Mouse (Mus musculus) NIH3T3 (cell line): Measurements from ENCODE around the gene Klb.
A peak's percentile ranks its signal among the peaks of the same experiment; 100 is the strongest.

Experiments
- DNase-seq: peaks from one replicate; pipeline ENCODE4 v3.0.0-alpha.2; 2012; ENCODE audit warnings: low read depth

Gene Klb

DNA sequence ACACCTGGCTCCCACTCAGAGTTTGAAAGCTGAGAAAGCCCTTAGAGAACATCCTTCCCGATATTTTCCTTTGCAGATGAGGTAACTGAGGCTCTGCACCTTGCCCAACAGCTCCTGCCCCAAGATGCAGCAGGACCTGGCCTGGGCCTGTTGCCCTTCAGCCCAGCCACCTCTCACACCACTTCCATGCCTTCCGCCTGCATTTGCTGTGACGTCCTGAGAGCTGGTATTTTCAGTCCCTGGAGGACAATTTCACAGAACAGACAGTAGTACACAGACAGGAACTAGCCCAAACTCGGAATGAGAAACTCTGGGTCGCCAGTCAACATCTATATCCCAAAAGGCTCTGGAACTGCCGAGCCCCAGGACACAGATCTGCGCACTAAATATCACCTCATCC, 26.6 kb downstream of the Klb start:
- no peak for DNase-seq

DNA sequence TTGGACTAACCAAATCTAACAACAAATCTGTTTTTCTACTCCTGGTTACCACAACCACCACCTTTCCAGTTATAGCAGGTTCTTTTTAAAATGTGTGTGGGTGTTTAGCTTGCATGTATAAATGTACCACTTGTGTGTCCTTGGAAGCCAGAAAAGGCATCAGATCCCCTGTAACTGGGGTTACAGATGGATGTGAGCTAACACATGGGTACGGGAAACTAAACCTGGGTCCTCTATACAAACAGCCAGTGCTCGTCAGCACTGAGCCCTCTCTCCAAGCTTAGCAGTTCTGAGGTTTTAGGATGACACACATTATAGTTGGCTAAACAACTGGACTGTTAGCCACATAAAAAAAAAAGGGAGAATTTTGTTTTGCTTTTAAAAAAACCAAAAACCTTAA, 37.6 kb downstream of the Klb start:
- no peak for DNase-seq

DNA sequence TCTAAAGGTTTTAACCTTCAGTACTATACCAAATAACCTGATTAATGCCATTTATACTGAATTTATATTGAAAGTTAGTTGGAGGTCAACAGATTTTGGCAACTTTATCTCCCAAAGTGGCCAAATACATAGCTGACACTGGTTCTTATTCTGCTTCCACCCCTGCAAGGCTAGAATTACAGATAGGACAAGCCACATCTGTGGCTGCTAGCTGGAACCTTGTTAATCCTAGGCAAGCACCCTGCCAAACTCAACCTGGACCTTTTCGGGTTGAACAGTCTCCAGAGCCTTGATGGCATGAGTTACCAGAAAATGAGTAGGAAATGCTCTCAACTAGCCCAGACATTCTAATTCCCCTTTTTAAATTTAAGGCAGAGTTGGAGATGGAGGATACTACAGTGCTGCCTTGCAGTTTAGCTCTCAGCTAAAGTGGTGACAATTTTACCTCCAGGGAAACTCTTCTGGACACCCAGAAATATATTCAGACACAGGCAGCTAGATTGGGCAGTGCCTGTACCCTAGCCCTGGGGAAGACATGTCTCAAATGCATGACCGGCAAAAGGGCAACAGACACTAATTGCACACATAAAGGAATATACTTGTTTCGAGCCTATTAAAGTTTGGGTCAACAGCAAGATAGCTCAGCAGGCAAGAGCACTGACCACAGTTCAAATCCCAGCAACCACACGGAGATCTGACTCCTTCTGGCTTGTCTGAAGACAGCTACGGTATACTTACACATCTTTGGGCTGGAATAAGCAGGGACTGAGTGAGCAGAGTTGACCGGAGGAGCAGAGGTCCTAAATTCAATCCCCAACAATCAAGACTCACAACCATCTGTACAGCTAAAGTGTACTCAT, 39.1 kb downstream of the Klb start:
- peak; percentile 11 for DNase-seq

DNA sequence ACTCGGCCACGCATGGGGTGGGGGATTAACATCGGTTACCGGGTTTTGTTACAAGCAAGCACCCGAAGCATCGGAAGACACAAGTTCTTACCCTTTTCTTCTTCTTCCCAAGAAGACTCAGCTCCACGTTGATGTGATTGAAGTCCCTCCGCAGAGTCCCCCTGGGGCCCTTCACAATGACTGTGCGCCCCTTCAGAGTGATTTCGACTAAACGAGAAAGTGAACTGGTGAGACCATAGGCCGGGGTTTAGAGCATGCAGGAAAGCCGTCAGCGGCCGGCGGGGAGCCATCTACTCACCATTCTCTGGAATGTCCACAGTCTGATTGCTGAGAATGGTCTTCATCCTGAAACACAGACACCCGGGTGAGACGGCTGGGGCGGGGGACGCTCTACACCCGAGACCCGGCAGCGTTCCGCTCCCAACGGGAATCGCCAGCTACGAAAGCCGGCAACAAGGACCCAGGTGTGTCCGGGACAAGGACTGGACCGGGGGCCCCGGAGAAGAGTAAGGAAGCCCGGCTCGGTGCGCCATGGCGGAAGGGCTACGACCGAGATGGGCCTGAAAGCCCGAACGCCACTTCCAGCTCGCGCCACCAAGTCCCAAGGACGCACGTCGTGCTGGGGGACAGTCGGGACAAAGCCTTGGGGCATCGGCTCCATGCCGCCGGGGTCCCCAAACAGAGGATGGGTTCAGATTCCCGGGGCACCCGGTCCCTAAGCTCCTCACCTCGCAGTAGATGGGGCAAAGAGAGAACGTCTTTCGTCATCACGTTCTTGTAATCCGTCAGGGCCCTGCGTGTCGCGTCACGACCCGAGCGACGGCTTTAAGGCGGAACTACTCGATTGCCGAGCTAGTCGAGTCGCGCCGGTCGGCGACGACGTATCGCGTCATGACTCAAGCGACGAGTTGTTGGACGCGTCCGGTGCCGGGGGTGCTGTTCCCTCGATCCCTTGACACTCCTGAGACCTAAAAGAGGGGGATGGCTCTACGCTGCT, 42.8 kb downstream of the Klb start, which contains the start of the genes Rpl9 and Lias:
Gene Rpl9 (minus strand): TSS at position 797 of the 997 bp plus-strand sequence.
Gene Lias (plus strand): TSS at position 850 of the 997 bp plus-strand sequence.
- DNase-seq: peak; percentile 99

- peak; percentile 48 for DNase-seq
Observed at GRCm38 (mm10) chr5:65391753-65392152, 43.6 kb downstream of the Klb start.

DNA sequence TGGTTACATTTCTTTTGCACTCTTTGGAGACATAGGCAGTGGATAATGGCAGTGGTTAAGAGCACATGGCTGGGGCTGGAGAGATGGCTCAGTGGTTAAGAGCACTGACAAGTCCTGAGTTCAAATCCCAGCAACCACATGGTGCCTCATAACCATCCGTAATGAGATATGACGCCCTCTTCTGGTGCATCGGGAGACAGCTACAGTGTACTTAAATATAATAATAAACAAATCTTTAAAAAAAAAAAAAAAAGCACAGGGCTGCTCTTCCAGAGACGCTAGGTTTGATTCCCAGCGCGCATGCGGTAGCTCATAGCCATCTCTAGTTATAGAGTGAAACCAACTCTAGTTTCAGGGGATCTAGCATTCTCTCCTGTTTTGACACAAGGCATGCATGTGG, 46.3 kb downstream of the Klb start:
- no peak for DNase-seq

DNA sequence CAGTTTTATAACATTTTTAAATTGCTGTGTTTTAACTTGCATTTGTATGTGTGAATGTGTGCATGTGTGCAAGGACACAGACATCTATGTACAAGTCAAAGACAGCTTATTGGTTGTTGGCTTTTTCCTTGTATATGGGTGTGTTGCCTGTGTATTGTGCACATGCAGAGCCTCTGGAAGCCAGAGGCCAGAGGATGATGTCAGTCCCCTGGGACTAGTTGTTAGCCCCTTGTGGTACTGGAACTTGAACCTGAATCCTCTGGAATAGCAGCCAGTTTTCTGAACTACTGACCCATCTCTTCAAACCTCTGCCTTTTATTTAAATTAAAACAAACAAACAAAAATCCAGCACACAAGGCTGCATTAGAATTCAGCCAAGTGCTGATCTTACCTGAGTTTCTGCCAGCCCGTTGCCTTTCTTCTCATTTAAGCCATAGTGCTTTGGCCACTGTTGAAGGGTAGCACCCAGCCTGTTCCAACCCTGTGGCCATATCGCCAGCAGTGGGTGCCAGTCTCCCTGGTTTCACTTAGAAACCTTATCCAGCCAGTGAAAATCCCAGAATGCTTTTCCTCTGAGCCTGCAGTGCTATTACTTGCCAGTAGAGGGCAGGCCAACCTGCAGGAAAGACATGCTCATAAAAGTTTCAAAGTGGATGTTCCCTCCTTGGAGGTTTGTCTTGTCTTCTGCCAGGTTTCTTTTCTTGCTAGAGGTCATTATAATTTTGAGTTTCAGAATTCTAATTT, 53.3 kb downstream of the Klb start:
- DNase-seq: peak; percentile 94

DNA sequence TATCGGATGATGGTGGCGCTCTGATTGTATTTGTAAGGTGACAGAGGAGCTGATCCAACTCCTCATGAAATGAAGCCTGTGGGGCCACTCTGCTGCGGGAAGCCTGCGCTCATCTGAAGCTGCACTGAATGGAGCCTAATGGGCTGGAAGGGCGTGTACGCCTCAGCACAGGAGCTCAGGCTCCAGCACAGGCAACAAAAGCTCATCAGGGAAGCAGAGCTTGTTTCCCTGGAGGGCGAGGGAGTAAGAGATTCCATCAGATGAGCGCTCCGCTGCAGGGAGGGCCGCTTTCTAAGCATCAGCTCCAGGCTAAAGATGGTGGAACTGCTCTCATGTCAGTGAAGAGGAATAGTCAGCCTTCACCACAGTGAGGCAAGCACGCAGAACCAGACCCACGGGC, 59.9 kb downstream of the Klb start:
- DNase-seq: no peak

- DNase-seq: no peak
Observed at GRCm38 (mm10) chr5:65415653-65416458, 67.7 kb downstream of the Klb start.

DNA sequence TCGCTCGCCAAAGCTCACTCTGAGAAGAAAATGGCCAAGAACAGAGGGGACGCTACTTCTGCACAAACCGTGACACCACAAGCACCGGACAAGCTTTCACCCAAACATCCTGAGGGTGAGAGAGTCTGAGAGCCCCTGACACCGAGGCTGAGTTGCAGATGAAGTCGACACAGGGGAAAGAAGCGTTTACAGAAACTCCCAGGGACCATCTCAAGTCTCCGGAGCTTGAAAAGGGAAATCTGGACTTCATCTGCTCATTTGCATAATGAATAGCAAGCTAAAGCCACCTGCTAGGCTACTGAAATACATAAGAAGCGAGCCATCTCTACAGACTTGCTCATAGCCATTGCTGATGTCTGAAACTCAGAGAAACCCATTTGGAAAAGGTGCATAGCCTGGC, 71.0 kb downstream of the Klb start:
- no peak for DNase-seq

DNA sequence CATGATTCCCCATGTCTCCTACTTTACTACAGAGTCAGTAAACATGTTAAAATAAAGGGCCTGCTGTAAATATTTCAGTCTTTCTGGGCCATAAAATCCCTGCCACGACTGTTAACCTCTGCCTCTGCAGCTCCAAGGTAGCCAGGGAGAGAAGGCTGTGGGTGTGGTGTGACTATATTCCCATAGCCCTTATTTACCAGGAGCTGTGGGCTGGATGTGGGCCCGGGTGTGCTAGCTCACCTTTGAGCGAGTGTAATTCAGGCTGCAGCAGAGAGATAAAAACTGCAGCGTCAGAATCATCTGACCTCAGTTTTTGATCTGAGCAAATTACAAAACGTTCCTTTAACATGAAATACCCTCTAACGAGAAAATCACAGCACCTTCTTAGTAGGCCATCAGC, 72.7 kb downstream of the Klb start:
- no peak for DNase-seq

DNA sequence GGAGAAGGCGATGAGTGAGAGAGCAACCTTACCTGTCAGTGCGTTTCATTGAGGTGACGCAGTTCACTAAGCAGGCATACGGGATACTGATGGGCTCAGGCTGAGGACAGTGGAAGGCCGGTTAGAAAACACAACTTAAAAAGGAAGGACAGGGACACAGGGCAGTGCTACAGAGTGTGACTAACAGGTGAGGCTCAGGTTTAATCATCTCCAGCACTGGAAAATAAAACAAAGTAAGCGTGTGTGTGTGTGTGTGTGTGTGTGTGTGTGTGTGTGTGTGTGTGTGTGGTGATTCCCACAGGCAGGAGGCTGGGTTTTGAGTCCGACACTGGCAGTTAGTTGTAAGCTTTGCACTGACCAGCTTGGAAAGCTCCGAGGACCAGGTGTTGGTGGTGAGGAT, 74.7 kb downstream of the Klb start:
- no peak for DNase-seq

- DNase-seq: no peak
Observed at GRCm38 (mm10) chr5:65424215-65424614, 76.1 kb downstream of the Klb start.

- DNase-seq: no peak
Observed at GRCm38 (mm10) chr5:65425251-65425650, 77.1 kb downstream of the Klb start.

DNA sequence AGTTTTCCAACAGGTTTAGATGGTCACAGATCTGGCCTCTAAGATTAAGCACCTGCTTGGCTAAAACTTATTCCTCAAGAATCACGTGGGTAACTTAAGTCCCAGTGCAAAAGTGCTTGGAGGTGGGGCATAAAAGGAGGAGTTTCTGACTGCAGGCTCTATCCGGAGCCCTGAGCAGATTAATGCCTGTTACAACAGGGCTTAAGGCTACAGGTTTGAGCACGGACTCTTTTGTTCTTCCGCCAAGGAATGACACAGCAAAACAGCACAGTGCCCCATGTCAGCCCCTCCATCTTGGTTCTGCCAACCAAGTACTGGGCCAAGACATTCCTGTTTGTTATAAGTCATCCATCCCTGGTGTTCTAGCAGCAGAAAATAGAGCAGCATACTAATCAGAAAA, 80.2 kb downstream of the Klb start:
- peak; percentile 36 for DNase-seq

DNA sequence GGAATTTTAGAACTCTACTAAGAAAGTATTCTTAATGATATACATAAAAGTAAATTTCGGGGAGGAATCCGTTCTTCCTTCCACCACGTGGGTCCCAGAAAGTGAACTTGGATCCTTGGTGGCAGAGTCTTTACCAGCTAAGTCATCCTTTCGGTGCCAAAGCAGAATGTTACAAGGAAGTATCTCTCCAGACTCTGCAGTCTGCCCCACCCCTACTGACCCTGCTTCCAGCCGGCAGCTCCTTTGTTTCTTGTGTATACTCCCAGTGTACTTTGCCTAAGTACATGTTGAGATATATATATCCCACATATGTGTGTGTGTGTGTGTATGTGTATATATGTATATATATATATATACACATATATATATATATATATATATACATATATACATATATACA, 81.3 kb downstream of the Klb start:
- DNase-seq: no peak
